Mouse (Mus musculus): ENCODE data around the gene Cnksr3. TPM values are rescaled to one million over a fixed set of nuclear protein-coding genes. Genes with fewer than 3 reads are reported as not detected.
A peak's percentile ranks its signal among the peaks of the same experiment; 100 is the strongest.

The Cnksr3 gene
- 10 to 100 TPM; 15.9 to 17.5 (median 15.9) TPM for total RNA-seq (2022)

DNA sequence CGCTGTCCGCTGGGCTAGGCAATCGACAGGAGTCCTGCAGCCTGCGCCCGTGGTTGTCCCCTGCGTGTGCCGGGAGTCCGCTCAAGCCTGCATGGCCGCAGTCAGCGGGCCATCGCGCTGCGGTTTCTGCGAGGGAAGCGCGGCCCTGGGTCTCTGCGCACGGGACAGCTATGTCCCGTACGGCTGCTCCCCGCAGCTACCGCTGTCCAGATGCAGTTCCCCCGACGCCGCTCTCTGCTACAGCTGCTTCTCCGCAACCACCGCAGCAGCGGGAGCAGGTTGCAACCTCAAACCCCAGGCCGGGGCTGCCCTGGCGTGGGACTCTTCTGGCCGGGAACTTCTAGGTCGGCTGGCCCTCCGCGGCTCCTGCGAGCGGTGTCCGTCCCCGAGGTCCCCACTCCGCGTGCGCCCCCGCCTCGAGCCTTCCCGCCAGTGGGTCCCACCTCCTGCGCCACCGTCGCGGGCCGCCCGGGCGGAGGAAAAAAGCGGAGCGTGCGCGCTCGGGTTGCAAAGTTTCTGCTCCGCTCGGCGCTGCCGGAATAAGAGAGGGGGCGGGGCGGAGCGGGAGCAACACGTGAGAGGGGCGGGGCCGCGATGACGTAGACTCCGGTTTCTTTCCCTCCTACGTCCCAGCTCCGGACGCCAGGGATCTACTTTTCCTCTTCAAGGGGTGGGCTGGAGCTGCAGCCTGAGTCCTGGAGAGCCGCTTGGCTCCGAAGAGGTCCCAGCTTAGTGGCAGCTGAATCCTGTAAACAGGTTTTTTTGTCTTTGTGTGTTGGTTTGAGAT lies at the start of gene Cnksr3:
Gene Cnksr3 (minus strand): TSS at position 542 of the 787 bp plus-strand sequence.
- DNase-seq: peak; percentile 93

DNA sequence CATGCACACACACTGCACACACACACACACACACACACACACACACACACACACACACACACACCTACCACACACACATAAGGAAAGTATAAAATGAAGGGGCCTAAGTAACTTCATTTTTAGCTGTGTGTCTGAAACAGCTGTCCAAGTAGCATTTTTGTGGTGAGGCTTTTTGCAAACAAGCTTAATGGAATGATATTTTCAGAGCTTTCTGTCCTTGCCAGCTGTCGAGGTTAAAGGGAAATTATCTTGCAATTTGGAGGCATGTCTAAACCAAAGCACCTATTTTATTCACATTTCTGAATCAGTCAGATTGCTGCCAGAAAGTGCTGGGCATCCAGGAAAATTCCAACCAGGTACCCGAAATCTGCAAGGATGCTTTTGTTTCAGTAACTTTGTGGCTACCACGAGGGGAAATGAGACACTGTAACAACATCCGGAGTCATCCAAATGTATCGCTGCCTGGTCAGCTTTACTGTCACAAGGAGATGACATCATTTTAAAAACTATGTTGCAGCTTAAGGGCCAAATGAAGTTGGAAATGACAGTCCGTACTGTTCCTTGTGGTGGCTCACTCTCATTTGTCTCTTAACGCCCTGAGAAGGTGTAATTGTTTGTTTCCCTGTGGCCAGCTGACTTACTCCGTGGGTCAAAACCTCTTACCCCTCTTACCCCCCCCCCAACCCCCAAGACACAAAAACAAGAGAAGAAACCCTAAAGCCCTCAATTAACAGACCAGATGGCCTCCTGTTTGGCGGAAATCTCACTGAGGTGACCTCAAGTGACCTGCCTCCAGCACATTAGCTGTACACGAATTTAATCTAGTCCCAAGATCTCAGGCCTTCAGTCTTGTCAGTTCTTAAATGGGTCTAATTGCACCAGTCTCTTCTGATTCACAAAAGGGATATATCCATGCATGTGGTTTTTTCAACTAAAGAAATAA lies 48.4 kb upstream of the Cnksr3 start:
- no peak for DNase-seq

DNA sequence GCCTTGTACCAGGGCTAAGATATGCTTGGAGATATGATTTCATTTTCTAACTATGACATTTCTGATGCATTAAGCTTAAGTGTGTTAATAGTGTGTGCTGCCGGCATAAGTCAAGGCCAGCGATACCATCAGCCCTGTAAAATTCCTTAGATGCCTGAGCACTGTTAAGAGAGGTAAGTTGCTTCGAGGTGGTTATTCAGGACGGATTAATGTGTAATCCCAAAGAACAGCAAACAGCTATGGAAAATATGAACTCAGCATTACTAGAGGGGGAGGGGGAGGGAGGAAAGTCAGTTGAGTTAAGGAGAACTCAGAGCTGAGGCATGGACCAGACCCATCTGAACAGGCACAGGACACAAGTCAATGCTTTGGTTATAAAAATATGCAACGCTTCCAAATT lies 46.6 kb upstream of the Cnksr3 start:
- DNase-seq: no peak

DNA sequence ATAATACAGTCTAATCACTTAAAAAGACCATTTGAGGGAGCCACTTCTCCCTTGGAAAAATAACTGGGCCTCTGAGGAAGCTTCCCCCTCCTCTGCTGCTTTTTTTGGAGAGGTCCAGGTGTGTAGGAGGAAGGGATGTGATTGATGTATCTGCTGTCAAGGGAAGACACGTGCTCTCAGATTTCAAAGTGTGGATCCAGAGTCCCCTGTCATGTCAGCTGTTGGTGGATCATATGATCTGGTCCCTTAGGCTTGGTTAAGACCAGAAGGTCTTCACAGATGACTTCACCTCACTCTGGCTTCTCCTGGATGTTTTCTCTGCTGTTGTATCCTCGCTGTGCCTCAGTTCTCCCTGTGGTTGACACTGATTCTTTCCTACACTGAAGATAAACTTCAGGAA lies 38.4 kb upstream of the Cnksr3 start:
- DNase-seq: no peak

DNA sequence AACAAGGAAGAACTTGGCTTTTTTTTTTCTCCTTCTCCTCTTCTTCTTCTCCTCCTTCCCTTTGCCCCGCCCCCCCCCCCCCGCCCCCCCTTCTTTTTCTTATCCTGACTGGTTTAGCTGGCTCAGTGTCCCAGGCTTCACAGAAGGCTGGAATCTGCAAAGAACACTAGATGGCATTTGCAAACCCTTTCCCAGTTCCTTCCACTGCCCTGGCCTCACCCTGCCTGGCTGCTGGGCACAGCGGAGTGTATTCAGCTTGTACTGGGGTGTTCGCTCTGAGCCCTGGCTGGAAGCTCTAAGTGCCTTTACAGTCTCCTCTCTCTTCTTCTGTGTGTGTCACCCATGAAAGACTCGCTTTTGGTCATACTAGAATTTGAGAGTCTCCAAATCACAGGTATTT lies 22.6 kb upstream of the Cnksr3 start:
- DNase-seq: no peak

DNA sequence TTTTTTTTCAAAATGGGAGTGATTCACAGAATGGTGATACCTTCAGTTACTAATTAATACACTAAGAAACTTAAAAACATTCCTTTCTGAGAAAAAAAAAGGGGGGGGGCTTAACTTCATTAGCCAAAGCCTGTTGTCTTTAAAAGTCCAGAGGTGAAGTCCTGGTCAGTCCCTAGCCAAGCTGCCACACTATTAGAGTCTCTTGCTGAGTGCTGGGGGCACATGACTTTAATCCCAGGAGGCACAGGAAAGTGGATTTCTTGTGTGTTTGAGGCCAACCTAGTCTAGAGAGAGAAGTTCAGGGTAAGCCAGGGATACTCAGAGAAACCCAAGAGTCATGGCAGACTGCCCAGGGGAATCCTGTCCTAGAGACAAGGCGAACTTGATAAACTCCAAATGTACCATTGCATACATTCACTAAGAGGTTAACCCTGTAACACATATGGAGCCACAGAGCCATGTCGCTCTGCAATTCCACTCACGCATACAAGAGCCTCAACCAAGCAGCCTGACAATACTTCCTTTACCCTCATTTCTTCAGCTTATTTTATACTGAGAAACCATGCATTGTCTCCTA lies 5.6 kb upstream of the Cnksr3 start:
- DNase-seq: no peak

DNA sequence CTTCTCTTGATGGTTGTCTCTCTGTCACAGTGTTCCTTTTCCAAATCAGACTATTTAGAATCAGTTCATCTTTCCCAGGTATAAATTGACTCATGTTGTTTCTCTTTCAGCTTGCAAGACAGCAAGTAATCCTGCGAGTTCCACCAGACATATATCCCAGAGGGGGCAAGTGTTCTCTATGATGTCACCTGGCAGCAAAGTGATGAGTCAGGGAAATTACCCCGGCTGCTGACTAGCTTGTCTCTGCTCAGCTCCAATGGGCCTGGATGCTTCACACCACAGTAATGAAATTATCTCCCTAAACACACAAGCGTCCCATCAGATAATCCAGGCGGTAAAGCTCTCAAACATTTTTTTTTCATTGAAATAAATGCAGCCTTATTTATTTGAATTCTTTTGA lies 2.7 kb upstream of the Cnksr3 start:
- no peak for DNase-seq

DNA sequence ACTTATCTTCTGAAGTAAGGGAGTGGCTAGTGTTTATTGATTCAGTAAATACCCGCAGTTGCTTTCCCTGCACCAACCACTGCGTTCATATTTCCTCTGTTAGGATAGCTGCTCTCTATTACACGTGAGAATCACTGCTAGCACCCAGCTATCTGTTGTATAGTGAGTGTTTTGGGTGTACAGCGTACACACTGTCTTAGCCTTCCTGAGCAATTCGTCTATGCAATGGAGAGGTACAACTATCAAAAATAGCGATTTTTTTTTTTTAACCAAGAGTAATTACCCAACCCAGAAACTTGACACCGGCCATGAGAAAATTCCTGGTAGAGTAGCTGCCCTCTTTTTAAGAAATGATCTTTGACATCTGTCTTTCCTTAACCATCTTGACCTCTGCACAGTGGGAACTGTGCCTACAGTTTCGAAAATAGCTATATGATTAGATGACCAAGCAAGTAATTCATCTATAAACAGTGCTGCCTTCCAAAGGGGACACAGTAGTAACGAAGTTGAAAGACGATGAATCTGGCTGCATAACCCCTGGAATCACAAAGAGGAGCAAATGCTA lies 1.1 kb upstream of the Cnksr3 start:
- DNase-seq: no peak

DNA sequence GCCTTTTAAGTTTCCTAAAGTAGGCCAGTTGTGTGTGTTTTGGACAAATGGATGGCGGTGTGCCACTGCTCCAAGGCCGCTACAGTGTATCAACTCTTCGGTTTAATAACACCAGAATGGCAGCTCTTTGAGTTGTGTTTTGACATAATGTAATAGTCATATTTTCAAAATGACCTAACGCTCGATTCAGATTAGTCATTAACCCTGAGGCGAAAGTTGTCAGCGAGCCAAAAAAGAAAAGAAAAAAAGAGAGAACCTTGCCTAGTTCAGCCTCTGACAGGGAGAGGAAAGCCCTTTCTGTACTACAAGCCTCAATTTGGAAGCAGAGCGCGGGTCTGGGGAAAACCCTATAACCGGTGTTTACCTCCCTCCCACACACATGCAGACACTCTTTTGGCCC lies 500 bp upstream of the Cnksr3 start:
- no peak for DNase-seq

DNA sequence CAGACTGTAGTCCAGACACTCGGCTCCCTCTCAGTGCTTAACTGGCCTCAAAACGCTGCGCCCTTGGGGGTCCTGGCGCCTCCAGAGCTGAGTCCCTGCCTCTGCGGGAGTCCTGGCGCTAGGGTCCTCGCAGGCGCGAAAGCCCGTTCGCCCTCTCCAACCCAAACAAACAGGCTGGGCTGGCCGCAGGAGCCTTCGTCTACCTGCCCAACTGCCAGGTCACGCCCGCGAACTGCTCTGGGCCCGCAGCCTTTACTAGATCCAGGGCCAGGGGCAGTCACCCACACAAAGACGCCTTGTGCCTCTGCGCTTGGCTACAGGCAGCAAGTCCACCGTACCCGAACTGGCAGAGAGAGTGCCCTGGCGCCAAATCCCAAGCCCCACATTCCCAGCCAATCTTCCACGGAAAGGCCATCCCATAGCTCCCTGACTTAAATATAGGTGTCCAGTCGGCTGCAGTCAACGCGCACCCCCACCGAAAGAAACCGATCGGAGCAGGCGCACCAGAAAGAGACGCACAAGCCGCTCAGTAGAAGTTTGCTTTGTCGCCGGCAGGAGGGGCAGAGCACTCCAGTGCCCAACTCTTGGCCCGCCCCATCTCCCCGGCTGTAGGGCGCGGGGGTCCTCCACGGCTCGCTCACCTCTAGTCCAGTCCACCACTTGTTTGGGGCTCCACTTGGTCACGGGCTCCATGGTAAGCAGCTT lies 894 bp downstream of the Cnksr3 start:
- peak; percentile 80 for DNase-seq

DNA sequence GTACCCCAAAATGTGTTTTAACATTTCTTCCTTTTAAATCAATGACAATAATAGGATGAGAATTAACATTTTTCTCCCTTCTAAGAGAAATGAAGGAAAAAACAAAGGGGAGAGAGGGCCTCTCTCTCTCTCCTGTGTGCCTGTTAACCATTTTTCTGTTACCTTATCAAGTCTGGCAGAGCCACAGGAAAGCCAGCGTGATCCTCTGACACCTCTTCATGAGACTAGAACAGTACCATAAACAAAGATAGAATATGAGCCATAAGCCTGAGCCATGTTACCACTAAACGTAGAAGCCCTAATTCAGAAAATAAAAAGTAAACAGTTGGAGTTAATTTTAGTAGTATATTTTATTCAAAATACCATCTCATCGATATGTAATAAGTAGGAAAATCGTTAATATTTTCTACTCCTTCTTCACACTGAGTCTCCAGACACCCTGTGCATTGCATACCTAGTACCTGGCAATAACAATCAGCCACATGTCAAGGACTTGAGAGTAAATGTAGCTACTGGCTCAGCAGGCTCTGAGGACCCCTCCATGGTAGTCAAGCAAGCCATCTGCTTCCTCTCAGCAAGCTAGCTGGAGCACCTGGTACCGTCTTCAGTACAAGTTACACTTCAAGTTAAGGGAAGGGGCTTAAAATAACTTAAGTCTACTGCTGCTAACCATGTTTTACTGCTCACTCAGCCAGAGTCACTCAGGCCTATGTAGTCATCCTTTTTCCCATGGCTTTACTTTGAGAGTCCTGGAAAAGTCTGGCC lies 2.2 kb downstream of the Cnksr3 start:
- DNase-seq: no peak

DNA sequence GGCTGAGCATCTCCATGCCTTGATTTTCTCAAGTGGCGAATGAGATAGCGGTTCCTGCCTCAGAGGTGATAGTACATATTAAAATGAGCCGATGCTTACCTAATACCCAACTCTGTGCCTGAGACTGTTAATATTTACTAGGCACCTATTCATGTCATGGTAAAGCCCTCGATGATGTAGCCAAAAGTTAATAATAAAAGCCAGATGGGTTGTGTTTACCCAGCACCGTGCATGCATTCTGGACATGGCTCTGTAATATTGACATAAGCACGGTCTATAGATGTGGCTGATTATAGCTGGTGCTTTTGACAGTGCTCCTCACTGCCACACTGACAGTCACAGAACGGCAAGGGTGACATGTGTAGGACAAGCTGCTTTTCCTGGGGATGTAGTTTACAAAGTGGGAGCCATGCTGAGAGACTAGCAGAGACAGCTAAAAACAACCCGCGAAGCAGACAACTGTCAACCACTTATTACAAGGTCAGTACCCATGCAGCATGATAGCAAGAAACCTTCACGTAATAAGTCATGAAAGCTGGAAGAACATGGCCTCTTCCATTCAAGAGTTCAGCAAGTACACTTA lies 3.1 kb downstream of the Cnksr3 start:
- no peak for DNase-seq

DNA sequence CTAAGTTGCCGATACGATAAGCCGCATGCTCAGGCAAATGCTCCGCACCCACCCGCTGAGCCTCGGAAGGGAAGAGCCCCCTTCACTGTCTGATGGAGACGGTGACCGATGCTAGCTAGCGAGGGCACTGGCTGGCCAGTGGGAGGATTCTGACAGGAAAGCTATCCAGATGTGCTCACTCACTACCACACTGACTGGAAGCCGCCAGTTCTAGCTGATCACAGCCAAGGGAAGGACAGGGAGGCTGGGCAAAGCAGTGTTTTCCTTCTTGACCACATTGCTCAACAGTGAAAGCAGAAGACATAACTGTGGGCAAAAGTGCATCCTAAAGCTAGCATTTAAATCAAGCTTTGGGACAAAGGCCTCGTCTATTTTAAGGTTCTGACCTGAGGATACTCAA lies 4.7 kb downstream of the Cnksr3 start:
- DNase-seq: no peak

DNA sequence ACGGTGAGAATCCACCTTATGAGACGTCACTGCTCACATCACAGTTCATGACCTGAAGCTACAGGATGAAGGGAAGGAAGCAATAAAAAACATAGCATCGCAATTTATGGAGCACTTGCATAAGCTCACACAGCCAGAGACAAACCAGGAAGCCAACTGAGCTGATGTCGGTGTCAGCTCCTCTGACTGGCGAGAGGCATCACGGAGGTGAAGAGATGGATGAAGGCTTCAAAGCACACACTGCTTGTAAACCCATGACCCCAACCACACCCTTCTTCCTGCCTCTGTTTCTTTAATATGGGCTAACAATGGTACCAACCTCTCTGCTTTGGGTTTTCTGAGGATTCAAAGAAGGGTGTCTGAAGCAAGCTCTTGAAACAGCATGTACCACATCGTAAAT lies 5.5 kb downstream of the Cnksr3 start:
- no peak for DNase-seq

DNA sequence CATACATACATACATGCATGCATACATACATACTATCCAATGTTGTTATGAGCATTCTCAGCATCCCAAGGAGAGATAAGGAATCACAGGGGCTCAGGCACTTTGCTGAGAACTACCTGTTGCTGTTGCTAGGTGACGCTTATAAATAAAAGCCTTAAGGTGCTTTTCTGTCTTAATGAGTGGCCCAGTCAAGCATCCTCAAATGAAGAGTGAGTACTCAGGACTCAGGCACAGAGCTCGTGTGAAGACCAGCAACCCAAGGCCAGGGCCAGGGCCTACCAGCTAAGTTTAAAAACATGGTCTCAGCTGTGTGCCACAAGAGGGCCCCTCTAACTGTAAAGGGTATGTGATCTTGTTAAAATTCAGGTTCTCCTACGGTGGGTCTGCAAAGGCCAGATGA lies 6.5 kb downstream of the Cnksr3 start:
- DNase-seq: no peak

DNA sequence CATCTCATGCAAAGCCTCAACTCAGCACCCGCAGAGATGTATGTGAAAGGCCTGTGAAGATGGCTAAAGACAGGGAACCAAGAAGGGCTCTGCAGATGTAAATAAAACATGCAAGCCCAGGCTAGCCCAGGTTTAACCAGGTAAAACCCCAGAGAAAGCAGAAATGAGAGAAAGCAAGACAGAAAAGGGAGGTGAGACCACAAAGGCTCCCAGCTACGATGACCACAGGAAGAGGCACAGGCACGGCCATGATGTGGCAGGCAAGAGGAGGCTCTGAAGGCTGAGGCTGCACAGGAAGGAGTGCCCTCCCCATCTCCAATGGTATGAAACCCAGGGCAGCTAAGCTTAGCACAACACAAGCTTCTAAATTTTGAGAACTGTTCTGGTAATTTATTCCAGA lies 7.1 kb downstream of the Cnksr3 start:
- no peak for DNase-seq

DNA sequence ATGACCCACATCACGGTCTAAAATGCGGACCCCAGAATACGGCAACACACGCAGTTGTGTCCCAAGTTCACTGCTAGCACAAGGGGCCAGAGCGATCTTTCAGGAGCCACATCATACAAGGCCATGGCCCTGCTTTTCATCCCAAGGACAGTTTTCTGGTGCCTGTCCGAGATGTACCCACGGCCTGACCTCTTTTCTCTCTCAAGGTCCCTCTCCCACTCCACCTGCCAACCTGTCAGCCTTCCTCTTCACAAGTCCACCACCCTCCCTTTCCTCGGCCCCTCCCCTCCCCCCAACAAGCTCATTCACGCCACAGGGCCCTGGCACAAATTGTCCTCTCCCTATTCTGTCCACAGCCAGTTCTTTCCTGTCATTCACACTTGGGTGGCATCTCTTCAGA lies 9.5 kb downstream of the Cnksr3 start:
- peak; percentile 61 for DNase-seq

DNA sequence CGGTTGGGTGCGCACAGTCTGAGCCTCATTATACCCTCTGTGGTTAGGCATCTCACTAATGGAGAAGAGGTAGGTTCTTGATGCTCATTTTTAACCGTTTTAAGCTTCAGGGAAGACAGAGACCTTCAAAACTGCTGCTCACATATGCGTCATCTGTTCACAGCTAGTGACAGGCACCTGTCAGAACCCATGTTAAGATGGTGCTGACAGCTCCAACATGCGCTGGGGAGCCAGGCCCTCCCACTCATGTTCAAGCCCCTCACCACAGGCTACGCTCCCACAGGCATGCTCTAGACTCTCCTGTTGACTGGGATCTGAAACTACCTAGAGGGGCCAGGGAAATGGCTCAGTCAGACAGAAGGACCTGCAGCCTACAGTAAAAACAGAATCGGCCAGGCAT lies 11.4 kb downstream of the Cnksr3 start:
- DNase-seq: no peak

DNA sequence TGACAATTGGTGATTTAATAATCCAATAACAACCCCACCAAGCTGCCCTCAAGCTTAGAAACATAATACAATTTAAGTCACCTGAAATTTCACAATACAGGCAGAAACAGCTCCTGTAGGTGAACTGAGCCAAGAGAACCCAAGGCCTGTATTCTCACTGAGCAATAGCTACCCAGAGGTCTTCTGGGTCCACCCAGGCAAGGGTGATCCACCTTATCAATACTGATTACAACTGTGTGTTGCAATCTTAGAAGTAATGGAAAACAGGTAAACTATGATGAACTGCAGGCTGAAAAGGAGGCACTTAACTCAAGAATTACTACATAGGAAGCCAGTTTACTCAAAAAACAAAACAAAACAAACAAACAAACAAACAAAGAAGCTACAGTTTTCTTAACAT lies 13.8 kb downstream of the Cnksr3 start:
- DNase-seq: no peak

DNA sequence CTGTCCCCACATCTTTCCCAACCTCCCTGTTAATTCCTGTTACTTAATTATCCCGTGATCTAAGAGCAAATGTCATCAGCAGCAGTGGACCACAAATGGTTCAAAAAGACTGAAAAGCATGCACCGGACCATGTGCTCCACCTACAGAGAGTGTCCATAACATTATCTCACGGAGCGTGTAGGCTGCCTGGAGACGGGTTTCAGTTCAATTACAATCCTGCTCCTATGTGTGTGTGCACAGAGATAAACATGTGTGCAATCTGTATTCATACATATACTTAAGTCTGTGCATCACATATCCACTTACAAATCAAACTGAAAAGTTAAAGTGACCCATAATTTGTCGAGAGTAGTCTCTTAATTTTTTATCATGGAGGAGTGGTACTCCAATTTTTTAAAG lies 14.3 kb downstream of the Cnksr3 start:
- no peak for DNase-seq
